Mouse (Mus musculus): ENCODE measurements around the gene Fam173b. TPM values are rescaled to one million over a fixed set of nuclear protein-coding genes. Genes with fewer than 3 reads are reported as not detected.

Gene Fam173b
- polyA plus RNA-seq (2015; fragmentation: Nextera tagmentation; extraction: Ambion mirVana) = 13.3 and 18.8 TPM in 2 replicates

GRCm38 (mm10) chr15:31601646-31602374 lies at the start of gene Fam173b, which contains the start of gene Cct5:
TSS of gene Fam173b (plus strand) at chr15:31601852.
TSS of gene Cct5 (minus strand) at chr15:31601804.

GRCm38 (mm10) chr15:31565184-31565583 lies 36.5 kb upstream of the Fam173b start, which contains the start of gene Cmbl:
TSS of gene Cmbl (plus strand) at chr15:31565389.

Other genes starting within 250 kb of the Fam173b start
- gene Ankrd33b, start 234.1 kb upstream of the Fam173b start, polyA plus RNA-seq (2015; fragmentation: Nextera tagmentation; extraction: Ambion mirVana) = 1.6 and 1.7 TPM in 2 replicates
- 4.5 and 10.9 TPM in 2 replicates for gene Ropn1l, start 148.1 kb upstream of the Fam173b start, polyA plus RNA-seq (2015; fragmentation: Nextera tagmentation; extraction: Ambion mirVana)
- gene March6, start 70.8 kb upstream of the Fam173b start, polyA plus RNA-seq (2015; fragmentation: Nextera tagmentation; extraction: Ambion mirVana) = 21.5 and 32.6 TPM in 2 replicates
- gene Cmbl, start 36.5 kb upstream of the Fam173b start, polyA plus RNA-seq (2015; fragmentation: Nextera tagmentation; extraction: Ambion mirVana) = 151 and 228 TPM in 2 replicates
- 276 and 330 TPM in 2 replicates for gene Cct5, start within 50 bp of the Fam173b start, polyA plus RNA-seq (2015; fragmentation: Nextera tagmentation; extraction: Ambion mirVana)

Measured in adrenal gland, postnatal 0 days (tissue).